Comparison of ENCODE assay signal across 28 mouse cellular contexts in genomic region chr4:139013281-139013680, GRCm38 (mm10). TPM values are rescaled to one million over a fixed set of nuclear protein-coding genes. Genes with fewer than 3 reads are reported as not detected.
DNase-seq lines count a peak whose midpoint lies in the region; TF ChIP-seq lines count a peak whose summit lies in the region.
"Had no signal": no experiment of that assay in that cellular context is flagged by ENCODE, and none has a peak within 500 bp of the region (broad histone marks: within the 10 kb centered on the region; RNA-seq: fewer than 3 reads in every experiment).

No protein-coding gene starts in this region.

- no peaks in the 10 kb centered on the region for H3K27me3 ChIP-seq in kidney, adult 2 months (replicated peaks; ENCODE audit: control insufficient read depth, insufficient read depth, low read length)
- H3K27me3 ChIP-seq: embryonic facial prominence, embryonic 15.5 days; forebrain, embryonic 15.5 days; heart, embryonic 15.5 days; hindbrain, embryonic 13.5 days had no signal

- H3K4me1 ChIP-seq in kidney, adult 2 months (ENCODE audit: control insufficient read depth, insufficient read depth, low read length): 0 out of 2 replicates have a peak, but pooled peaks cover 2% of the 10 kb centered on the region
- H3K4me1 ChIP-seq: embryonic facial prominence, embryonic 15.5 days; forebrain, embryonic 15.5 days; heart, embryonic 15.5 days had no signal

- no peak overlapping the region for H3K27ac ChIP-seq in kidney, adult 2 months (ENCODE audit: insufficient read depth, low read depth, low read length)
- H3K27ac ChIP-seq: embryonic facial prominence, embryonic 15.5 days; forebrain, embryonic 15.5 days; heart, embryonic 15.5 days; hindbrain, embryonic 13.5 days; hindbrain, postnatal 0 days had no signal

- no peaks in the 10 kb centered on the region for H3K36me3 ChIP-seq in kidney, adult 2 months (ENCODE audit: control insufficient read depth, insufficient read depth, low read length)
- H3K36me3 ChIP-seq: embryonic facial prominence, embryonic 15.5 days; forebrain, embryonic 15.5 days; heart, embryonic 15.5 days; hindbrain, embryonic 13.5 days had no signal

- no peak for TF ChIP-seq POLR2A in kidney, adult 2 months (IDR thresholded peaks at IDR 0.05; ENCODE audit: low read depth, low read length)

- H3K4me3 ChIP-seq in kidney, adult 2 months (ENCODE audit: insufficient read depth, low read depth, low read length): no peak overlapping the region
- H3K4me3 ChIP-seq: embryonic facial prominence, embryonic 15.5 days; erythroblast, embryonic 14.5 days; forebrain, embryonic 15.5 days; heart, embryonic 15.5 days; hindbrain, embryonic 13.5 days had no signal

- peak; percentile 47 for DNase-seq in adrenal gland, adult 8-10 months
- DNase-seq in adrenal gland, postnatal 14 days: no peak
- peak; percentile 29 for DNase-seq in kidney, adult 2 months
- no peak for DNase-seq in kidney, adult 9 months
- peak; percentile 25 to 49 for DNase-seq in kidney, postnatal 4 days
- DNase-seq in kidney, adult 8-10 months: no peak
- peak; percentile 37 for DNase-seq in fat pad, adult 2 months (ENCODE audit: extremely low read depth, low read depth, low spot score)
- DNase-seq: cerebellum, adult 11 months; cerebellum, adult 8-10 months; cerebellum, postnatal 14 days; embryo, embryonic 11 days; gastrocnemius, postnatal 36 days; heart, postnatal 14 days had no signal

- 66% methylated on average over 11 of the region's 11 CpGs for WGBS in kidney, adult 2 months

- no peak for TF ChIP-seq CTCF in kidney, adult 2 months (conservative IDR thresholded peaks at IDR 0.05; ENCODE audit: insufficient read depth, insufficient read length, low read depth, low read length)

RNA-seq across cellular contexts. Expression of gene Tmco4, which starts 40.6 kb away (rescaled TPM):
- 10 to 100 TPM; 19.1 to 23.0 (median 21.1) TPM for total RNA-seq in adrenal gland, adult 8-10 months (2022)
- 14.0 and 15.8 TPM in 2 replicates for total RNA-seq in adrenal gland, postnatal 14 days (2021)
- polyA plus RNA-seq in kidney, adult 2 months (2012; rRNA removed): 19.6 and 22.4 TPM in 2 replicates

RNA-seq across cellular contexts. Expression of gene Rnf186, which starts 46.4 kb away (rescaled TPM):
- not detected for total RNA-seq in adrenal gland, adult 8-10 months (2022)
- total RNA-seq in adrenal gland, postnatal 14 days (2021): not detected in 2 replicates
- polyA plus RNA-seq in kidney, adult 2 months (2012; rRNA removed): 126 and 171 TPM in 2 replicates
- total RNA-seq: common myeloid progenitor, adult 5-6 weeks; gastrocnemius, adult 8-10 months; gastrocnemius, postnatal 36 days; heart, adult 18-20 months; hematopoietic stem cell, adult 5-6 weeks; hindbrain, postnatal 0 days had no signal
- polyA plus RNA-seq: brain, embryonic 14.5 days; C2C12; embryonic facial prominence, embryonic 11.5 days; erythroblast, embryonic 14.5 days; forebrain, embryonic 11.5 days; forebrain, embryonic 15.5 days; heart, embryonic 11.5 days; hindbrain, embryonic 13.5 days; hindbrain, postnatal 0 days had no signal

Comparison
In these comparisons a context has a peak if more than half of its experiments do, and no peak if none do; other contexts are left out.
1. DNase-seq: peak in adrenal gland, adult 8-10 months (single experiment), kidney, adult 2 months (single experiment), kidney, postnatal 4 days (2 of 2) and fat pad, adult 2 months (single experiment); none in adrenal gland, postnatal 14 days (single experiment), kidney, adult 9 months (single experiment) and kidney, adult 8-10 months (0 of 2).